Mouse (Mus musculus): ENCODE measurements around the gene Mif4gd.
A peak's percentile ranks its signal among the peaks of the same experiment; 100 is the strongest.

The Mif4gd gene

DNA sequence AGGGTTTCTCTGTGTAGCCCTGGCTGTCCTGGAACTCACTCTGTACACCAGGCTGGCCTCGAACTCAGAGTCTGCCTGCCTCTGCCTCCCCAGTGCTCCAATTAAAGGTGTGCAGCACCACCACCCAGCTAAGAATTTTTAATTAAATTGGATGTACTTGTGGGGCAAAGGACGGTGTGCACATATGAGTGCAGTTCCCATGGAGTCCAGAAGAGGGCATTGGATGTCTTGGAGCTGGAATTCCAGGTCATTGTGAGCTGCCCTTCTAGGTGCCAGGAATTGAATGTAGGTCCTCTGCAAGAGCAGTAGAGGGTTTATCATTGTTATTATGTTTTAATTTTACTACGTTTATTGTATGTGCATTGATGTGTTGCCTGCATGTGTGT, 18.7 kb upstream of the Mif4gd start:
- no peak for DNase-seq

DNA sequence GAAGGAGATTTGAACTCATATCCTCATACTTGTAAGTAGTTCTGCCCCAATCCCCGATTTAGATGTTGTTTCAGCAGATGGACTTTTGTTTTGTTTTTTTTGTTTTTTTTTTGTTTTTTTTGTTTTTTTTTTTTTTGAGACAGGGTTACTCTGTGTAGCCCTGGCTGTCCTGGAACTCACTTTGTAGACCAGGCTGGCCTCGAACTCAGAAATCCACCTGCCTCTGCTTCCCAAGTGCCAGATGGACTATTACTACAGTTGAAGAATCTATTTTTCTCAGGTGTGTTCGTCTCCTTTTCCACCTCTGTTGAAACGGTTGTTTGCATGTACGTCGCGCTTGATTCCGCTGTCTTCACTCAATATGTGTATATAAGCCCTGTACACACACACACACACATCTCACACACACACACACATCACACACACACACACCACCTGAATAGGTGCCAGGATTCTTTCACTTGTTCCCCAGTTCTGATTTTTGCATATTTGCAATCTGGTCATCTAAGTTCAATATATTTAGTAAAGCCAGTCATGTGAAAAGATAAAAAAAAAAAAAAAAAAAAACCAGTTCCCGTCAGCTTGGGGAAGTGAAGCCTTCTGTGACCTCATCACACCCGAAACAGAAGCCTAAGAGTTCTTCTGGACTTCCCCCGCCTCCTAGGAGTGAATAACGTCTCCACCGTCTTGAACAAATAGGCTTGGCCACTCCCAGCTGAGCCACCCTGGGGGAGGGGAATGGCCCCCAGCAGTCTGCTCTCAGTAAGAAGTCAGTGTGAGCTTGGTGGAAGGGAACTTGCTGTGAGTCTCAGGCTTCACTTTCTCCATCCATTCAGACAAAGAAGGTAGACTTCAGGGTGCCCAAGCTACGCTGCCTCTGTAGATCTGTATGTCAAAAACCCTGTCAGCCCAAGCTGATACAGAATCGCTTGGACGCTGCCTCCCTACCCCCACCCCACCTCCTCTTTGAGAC, 18.0 kb upstream of the Mif4gd start:
- peak; percentile 45 for DNase-seq

GRCm38 (mm10) chr11:115629734-115630531, 17.2 kb upstream of the Mif4gd start:
- peak; percentile 41 for DNase-seq

DNA sequence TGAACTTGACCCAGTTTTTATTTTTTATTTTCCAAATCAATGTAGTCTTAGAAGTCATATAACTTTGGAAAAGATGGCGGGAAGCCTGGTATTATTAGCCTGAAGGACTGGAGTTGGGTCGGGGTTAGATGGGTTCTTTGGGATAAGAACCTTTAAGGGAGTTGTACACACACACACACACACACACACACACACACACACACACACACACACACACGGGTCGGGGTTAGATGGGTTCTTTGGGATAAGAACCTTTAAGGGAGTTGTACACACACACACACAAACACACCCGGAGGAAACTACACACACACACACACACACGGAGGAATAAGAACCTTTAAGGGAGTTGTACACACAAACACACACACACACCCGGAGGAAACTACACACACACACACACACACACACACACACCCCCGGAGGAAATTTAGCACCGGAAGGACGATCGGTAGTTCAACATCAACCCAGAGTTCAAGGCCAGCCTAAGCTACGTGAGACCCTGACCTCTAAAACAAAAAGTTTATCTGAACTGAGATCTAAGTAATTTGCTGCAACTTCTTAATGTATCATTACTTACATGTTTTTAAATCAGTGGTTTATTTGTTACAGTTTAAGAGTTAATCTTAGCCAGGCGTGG, 15.8 kb upstream of the Mif4gd start:
- DNase-seq = no peak

- peak; percentile 100 for DNase-seq
Observed at GRCm38 (mm10) chr11:115627705-115628464, 15.1 kb upstream of the Mif4gd start, which contains the start of gene Slc25a19. TSS of gene Slc25a19 (minus strand) at chr11:115628295.

GRCm38 (mm10) chr11:115626824-115627616, 14.3 kb upstream of the Mif4gd start:
- peak; percentile 63 for DNase-seq

- peak; percentile 41 for DNase-seq
Observed at GRCm38 (mm10) chr11:115625877-115626276, 13.1 kb upstream of the Mif4gd start.

DNA sequence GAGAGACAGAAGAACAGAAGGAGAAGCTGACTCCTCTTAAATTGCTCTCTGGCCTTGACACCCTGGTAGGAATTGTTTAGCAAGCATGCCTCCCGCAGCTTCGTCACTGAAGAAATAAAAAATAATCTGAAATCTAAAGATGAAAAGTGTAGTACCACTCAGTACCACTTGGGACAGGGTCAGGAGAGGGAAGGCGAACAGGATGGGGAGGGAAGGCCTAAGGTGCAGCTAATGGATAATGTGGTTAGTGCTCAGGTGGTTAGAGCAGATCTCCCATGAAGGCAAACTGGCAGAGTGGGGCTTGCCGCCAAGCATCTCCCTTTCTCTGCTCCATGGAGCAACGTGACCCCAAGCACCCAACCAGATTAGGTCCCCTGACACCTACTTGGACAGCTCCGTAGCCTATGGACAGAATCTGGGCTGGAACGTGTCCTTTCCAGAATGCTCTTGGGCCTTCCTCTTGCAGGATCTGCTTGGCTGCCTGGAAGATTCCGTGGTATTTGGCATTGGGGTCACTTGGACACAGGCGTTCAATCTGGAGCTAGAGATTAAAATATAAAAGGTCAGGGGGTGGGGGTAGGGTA, 10.8 kb upstream of the Mif4gd start:
- DNase-seq = peak; percentile 38

DNA sequence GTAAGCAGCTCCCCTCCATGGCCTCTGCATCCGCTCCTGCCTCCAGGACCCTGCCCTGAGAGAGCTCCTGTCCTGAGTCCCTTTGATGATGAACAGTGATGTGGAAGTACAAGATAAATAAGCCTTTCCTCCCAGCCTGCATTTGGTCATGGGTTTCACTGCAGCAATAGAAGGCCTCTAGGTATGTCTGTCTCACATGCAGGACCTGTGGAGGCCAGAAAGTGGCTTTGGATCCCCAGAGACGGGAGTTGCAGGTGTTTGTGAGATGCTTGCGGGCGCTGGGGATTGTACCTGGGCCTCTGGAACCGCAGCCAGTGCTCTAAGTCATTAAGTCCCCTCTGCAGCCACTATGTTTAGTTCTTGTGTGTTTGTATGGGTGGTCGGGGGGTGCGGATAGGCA, 7.2 kb upstream of the Mif4gd start:
- no peak for DNase-seq

DNA sequence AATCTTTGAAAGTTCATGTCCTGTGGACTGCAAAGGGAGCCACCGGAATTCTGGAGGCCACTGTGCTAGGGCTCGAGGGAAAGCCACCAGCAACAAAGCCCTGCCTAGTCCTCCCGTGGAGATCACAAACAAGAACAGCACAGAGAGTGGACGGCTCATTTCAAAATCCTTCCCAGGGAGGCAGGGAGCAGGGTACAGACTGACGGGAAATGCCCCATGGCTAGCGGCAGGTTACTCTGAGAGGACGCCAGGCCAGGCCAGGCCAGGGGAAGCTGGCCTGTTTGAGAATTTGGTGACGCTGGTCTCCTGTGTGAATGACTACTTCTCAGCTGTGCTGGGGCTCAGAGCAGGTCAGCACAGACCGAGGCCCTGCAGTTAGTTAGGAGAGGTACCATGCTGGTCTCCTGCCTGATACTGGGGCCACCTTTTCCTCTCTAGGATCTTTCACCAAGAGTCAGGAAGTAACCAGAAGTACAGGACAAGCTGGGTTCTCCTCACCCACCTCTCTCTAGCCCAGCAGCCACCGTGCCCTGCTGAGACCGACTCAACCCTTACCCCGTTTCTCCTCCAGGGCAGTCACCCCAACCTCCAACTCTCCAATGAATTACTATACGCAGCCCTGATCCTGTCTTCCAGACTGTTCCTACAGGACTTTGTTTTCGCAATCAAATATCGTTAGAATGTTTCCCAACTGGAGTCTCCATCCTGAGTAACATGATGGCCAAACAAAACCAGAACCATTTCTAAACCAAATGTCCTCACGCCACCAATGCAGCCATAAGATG, 6.2 kb upstream of the Mif4gd start:
- DNase-seq = no peak

GRCm38 (mm10) chr11:115618001-115618400, 5.2 kb upstream of the Mif4gd start:
- DNase-seq = no peak

DNA sequence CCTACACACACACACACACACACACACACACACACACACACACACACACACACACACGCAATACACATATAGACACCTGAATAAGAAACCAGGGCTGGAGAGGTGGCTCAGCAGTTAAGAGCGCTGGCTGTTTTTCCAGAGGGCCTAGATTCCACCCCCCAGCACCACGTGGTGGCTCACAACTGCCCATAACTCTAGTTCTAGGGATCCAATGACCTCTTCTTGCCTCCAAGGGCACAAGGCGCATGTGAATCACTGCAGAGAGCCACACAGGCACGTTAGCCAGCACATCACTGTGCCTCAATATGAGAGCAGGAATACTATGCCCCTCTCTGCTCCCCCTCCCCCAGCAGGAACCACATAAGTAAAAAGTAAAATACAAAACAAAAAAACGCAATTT, 4.1 kb upstream of the Mif4gd start:
- no peak for DNase-seq

GRCm38 (mm10) chr11:115616371-115616770, 3.6 kb upstream of the Mif4gd start:
- DNase-seq = no peak

GRCm38 (mm10) chr11:115615875-115616274, 3.1 kb upstream of the Mif4gd start:
- DNase-seq = no peak

DNA sequence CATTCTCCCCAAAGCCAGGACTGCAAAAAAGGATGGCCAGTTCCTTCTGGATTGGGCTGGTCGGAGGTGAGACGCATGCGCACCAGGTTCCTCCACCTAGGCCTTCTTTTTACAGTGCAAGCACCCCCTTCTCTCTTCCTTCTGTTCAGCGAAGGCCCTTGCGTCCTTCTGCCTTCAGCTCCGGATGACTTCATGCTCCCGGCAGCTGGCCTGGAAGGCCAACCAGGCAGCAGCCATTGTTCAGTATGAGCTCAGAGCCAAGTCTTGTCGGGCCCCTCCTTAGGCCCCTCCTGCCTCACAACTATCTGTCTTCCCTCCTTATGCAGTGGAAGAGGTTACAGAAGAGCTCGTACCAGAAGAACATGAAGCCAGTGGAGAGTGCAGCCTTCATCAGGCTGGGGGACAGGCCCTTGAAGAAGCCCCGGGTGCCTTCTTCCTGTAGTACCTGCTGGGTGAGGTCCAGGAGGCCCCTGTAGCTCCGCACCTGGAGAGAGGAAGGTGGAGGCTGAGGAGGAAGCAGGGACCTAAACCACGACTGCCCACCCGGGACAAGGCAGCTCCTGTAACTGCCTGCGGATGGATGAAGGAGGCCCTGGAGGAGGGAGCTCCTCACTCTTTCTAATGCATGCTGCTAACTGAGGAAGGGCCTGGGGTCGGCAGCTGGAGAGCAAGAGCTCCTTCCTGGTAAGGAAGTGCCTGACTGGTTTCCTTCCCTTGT, 2.5 kb upstream of the Mif4gd start:
- no peak for DNase-seq

DNA sequence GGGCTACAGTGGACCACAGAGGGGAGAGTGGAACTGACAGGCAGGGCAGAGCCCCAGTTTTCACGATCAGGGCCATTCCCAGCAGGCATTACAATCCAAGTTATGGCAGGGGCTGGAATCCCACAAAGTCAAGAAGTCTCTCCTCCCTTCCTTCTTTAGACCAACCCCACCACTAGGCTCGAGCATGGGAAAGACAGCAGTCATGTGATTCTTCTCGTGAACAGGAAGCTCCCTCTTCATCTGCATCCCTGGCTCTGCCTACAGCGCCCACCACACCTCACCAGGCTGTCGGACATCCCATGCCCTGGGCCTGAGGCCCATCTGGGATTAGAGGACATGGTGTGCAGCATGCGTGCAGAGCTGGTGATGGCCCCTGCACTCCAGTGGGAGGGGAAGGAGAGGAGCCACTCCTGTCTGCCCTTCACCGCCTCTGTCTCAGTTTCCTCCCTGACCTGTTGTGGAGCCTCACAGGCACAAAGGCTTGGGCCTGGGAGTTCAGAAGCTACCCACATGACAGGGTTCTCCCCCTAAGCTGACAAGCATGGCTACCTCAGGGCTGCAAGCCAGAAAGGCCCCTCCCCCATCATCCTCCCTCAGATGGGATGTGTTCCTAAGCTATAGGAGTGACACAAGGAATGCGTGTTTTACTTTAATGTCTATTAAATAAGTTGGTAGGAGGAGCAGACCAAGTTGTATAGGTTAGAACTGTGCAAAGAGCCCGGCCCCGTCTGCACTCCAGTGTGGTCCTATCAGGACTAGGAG, 1.8 kb upstream of the Mif4gd start:
- DNase-seq = peak; percentile 55

DNA sequence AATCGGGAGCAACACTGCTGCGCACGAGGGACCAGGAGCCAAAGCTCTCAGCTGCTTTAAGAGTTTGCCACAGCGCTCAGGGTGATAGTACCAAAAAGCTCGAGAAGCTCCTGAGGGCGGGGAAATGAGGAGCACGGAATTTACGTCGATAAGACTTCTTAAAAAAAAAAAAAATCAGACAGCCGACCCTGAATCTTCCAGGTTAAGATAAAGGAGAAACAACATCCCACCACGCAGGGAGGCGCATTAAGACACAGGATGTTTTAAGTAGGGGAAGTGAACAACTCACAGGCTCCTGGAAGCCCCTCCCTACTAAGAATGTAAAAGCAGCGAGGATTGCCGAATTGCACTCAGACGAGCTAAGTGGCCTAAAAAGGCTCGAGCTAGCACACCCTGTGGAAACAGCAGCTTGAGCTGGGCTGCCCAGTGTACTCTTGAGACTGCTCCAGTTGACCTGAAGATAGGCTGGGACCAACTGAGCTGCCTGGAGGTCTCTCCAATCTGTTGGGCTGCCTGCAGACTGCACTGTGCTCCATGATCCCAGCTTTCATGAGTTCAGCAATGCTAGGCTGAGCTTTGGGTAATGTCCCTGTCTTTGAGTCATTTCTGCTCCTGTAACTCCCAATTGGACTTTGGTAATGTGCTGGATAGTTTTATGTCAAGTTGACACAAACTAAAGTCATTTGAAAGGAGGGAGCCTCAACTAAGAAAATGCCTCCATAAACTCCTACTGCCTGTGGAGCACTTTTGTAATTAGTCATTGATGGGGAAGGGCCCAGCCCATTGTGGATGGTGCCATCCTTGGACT, 573 bp upstream of the Mif4gd start:
- peak; percentile 42 for DNase-seq

- peak; percentile 80 for DNase-seq
Observed at GRCm38 (mm10) chr11:115612059-115612409, 735 bp downstream of the Mif4gd start.
